Mouse (Mus musculus): ENCODE measurements around the gene 9430015G10Rik. TPM values are rescaled to one million over a fixed set of nuclear protein-coding genes. Genes with fewer than 3 reads are reported as not detected.

The 9430015G10Rik gene
- total RNA-seq, 2 experiments from 2014 or later = 24.7 to 32.2 TPM

DNA sequence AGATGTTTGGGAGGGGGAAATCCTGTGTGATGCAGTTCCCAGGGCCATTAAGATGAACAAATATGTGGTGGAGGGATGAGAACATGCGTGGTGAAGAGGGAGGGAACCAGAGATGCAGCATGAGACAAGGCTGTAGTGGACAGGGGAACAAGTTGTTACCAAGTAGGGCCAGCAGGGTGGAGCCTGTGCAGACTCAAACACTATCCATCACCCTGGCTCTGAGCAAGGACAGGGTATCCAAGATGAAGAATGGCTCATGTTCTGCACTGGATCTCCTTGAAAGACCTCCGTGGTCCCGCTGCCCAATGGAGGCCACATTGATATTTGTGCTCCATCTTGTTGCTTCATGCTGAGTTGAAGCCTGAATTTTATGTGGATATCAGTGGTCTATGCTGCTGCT is 45.0 kb downstream of the 9430015G10Rik start:
- ATAC-seq (replicated peaks; ENCODE audit: poor library complexity, severe bottlenecking) = no peak

DNA sequence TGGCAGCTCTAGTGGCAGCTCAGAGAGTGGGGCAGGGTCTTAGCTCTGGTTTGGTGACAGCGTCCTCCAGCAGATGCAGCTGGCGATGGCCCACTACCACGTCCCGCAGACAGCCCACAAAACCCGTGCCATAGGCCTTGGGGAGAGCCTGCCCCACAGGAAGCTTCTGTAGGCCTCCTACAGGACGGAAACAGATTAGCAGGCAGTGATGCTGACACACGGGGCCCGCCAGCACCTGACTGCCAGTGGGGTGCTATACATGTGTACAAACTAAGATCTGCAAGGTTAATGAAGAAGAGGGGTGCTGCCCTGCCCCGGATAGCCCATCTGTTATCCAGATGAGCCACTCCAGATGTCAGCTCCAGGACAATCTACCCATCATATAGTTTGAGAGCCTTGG is 56.7 kb downstream of the 9430015G10Rik start:
- peak; percentile 33; the same call in 1 of the 2 replicates for ATAC-seq (replicated peaks; ENCODE audit: poor library complexity, severe bottlenecking)

DNA sequence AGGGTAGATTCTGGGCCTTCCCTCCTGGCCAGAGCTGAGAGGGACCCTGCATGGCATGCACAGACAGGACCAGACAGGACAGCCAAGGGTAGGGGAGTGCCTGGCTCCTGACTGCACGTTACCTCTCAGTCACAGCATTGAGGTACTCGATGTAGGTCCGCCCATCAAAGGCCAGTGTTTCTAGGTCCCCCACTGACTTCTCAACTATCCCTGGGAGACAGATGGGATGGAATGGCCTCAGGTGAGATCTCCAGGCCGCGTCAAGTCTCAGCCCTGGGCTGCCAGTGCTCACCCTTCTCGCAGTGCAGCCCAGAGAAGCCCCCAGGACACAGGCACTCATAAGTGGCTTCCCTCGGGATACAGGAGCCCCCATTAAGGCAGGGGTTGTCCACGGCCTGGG is 58.8 kb downstream of the 9430015G10Rik start:
- no peak for ATAC-seq (replicated peaks; ENCODE audit: poor library complexity, severe bottlenecking)

DNA sequence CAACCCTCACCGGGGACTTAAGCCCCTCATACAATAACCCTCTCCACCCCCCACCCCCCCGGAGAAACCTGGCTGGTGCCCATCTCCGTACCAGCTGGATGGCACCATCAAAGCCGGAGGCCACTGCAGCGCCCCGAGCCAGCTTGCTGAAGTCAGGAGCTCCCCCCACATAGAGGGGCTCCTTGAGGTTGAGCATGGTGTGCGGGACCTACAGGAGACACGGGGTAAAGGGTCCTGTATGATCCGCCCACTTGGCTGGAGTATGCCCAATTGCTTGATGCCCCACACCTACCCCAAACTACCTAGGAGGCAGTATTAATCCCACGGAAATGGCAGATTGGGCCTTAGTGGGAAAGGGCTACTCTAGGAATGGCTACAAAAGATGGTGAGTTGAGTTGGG is 59.3 kb downstream of the 9430015G10Rik start:
- ATAC-seq (replicated peaks; ENCODE audit: poor library complexity, severe bottlenecking) = no peak

DNA sequence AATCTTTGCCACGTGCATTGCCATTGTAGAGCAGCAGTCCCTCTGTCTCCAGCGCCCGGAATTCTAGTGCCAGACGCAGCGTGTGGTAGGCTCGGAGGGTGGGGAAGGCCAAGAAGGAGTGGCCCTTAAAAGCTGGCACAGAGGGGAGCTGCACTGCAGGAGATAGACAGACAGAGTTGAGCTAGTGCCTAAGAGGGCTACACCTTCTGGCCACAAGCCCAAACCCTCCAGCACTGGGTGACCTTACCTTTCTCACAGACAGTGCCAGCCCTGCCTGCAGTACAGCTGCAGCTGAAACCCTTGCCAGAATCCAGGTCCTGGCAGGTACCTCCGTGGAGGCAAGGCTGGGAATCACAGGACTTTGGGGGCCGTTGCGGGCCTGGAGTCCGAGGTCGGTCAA is 62.0 kb downstream of the 9430015G10Rik start:
- ATAC-seq (replicated peaks; ENCODE audit: poor library complexity, severe bottlenecking) = no peak

Other genes starting within 250 kb of the 9430015G10Rik start
- gene Tas1r3, start 246.6 kb upstream of the 9430015G10Rik start, total RNA-seq (2014; fragmentation: Nextera tagmentation) = 1.5 TPM in 1 of 2 replicates, not detected in the other
- gene Tas1r3, start 246.6 kb upstream of the 9430015G10Rik start, total RNA-seq (2017) = 0.30 and 0.93 TPM in 2 replicates
- 9.4 and 16.7 TPM in 2 replicates for gene Cptp, start 240.5 kb upstream of the 9430015G10Rik start, total RNA-seq (2014; fragmentation: Nextera tagmentation)
- gene Cptp, start 240.5 kb upstream of the 9430015G10Rik start, total RNA-seq (2017) = 7.0 and 7.8 TPM in 2 replicates
- gene Ints11, start 240.4 kb upstream of the 9430015G10Rik start, total RNA-seq (2014; fragmentation: Nextera tagmentation) = 49.0 and 64.7 TPM in 2 replicates
- 34.7 and 37.9 TPM in 2 replicates for gene Ints11, start 240.4 kb upstream of the 9430015G10Rik start, total RNA-seq (2017)
- gene Pusl1, start 218.2 kb upstream of the 9430015G10Rik start, total RNA-seq (2014; fragmentation: Nextera tagmentation) = 21.2 and 29.3 TPM in 2 replicates
- gene Pusl1, start 218.2 kb upstream of the 9430015G10Rik start, total RNA-seq (2017) = 41.8 and 48.6 TPM in 2 replicates
- 10.7 and 23.1 TPM in 2 replicates for gene Acap3, start 218.2 kb upstream of the 9430015G10Rik start, total RNA-seq (2014; fragmentation: Nextera tagmentation)
- 6.0 and 6.1 TPM in 2 replicates for gene Acap3, start 218.2 kb upstream of the 9430015G10Rik start, total RNA-seq (2017)
- 68.8 and 78.6 TPM in 2 replicates for gene Ube2j2, start 166.2 kb upstream of the 9430015G10Rik start, total RNA-seq (2014; fragmentation: Nextera tagmentation)
- gene Ube2j2, start 166.2 kb upstream of the 9430015G10Rik start, total RNA-seq (2017) = 81.6 and 84.8 TPM in 2 replicates
- gene C1qtnf12, start 147.7 kb upstream of the 9430015G10Rik start, total RNA-seq (2014; fragmentation: Nextera tagmentation) = 15.4 and 32.2 TPM in 2 replicates
- gene C1qtnf12, start 147.7 kb upstream of the 9430015G10Rik start, total RNA-seq (2017) = 10.6 and 11.0 TPM in 2 replicates
- gene B3galt6, start 117.3 kb upstream of the 9430015G10Rik start, total RNA-seq (2014; fragmentation: Nextera tagmentation) = 6.4 and 6.6 TPM in 2 replicates
- gene B3galt6, start 117.3 kb upstream of the 9430015G10Rik start, total RNA-seq (2017) = 10.3 and 10.7 TPM in 2 replicates
- 62.0 and 73.4 TPM in 2 replicates for gene Sdf4, start 117.1 kb upstream of the 9430015G10Rik start, total RNA-seq (2014; fragmentation: Nextera tagmentation)
- 174 and 182 TPM in 2 replicates for gene Sdf4, start 117.1 kb upstream of the 9430015G10Rik start, total RNA-seq (2017)
- 2.2 TPM in 1 of 2 replicates, not detected in the other for gene Tnfrsf4, start 96.1 kb upstream of the 9430015G10Rik start, total RNA-seq (2014; fragmentation: Nextera tagmentation)
- 1.1 TPM in 1 of 2 replicates, not detected in the other for gene Tnfrsf4, start 96.1 kb upstream of the 9430015G10Rik start, total RNA-seq (2017)
- 0.99 and 4.6 TPM in 2 replicates for gene Tnfrsf18, start 83.8 kb upstream of the 9430015G10Rik start, total RNA-seq (2014; fragmentation: Nextera tagmentation)
- 1.9 and 4.6 TPM in 2 replicates for gene Tnfrsf18, start 83.8 kb upstream of the 9430015G10Rik start, total RNA-seq (2017)
- not detected in 2 replicates for gene Ttll10, start 50.6 kb upstream of the 9430015G10Rik start, total RNA-seq (2014; fragmentation: Nextera tagmentation)
- not detected in 2 replicates for gene Ttll10, start 50.6 kb upstream of the 9430015G10Rik start, total RNA-seq (2017)
- gene Rnf223, start 20.5 kb downstream of the 9430015G10Rik start, total RNA-seq (2014; fragmentation: Nextera tagmentation) = not detected in 2 replicates
- 0.17 TPM in 1 of 2 replicates, not detected in the other for gene Rnf223, start 20.5 kb downstream of the 9430015G10Rik start, total RNA-seq (2017)
- gene Agrn, start 87.5 kb downstream of the 9430015G10Rik start, total RNA-seq (2014; fragmentation: Nextera tagmentation) = 1.1 and 8.9 TPM in 2 replicates
- 1.2 and 2.1 TPM in 2 replicates for gene Agrn, start 87.5 kb downstream of the 9430015G10Rik start, total RNA-seq (2017)
- 4.6 and 11.1 TPM in 2 replicates for gene Isg15, start 90.8 kb downstream of the 9430015G10Rik start, total RNA-seq (2014; fragmentation: Nextera tagmentation)
- gene Isg15, start 90.8 kb downstream of the 9430015G10Rik start, total RNA-seq (2017) = 1.2 TPM in 1 of 2 replicates, not detected in the other
- gene AW011738, start 93.3 kb downstream of the 9430015G10Rik start, total RNA-seq (2014; fragmentation: Nextera tagmentation) = 1.5 and 2.1 TPM in 2 replicates
- 0.26 and 0.43 TPM in 2 replicates for gene AW011738, start 93.3 kb downstream of the 9430015G10Rik start, total RNA-seq (2017)
- not detected in 2 replicates for gene Perm1, start 105.9 kb downstream of the 9430015G10Rik start, total RNA-seq (2014; fragmentation: Nextera tagmentation)
- 0.05 TPM in 1 of 2 replicates, not detected in the other for gene Perm1, start 105.9 kb downstream of the 9430015G10Rik start, total RNA-seq (2017)
- 24.3 and 36.5 TPM in 2 replicates for gene Plekhn1, start 124.9 kb downstream of the 9430015G10Rik start, total RNA-seq (2014; fragmentation: Nextera tagmentation)
- 12.2 and 13.4 TPM in 2 replicates for gene Plekhn1, start 124.9 kb downstream of the 9430015G10Rik start, total RNA-seq (2017)
- 97.3 and 108 TPM in 2 replicates for gene Noc2l, start 126.0 kb downstream of the 9430015G10Rik start, total RNA-seq (2014; fragmentation: Nextera tagmentation)
- gene Noc2l, start 126.0 kb downstream of the 9430015G10Rik start, total RNA-seq (2017) = 116 and 135 TPM in 2 replicates
- not detected in 2 replicates for gene Samd11, start 145.7 kb downstream of the 9430015G10Rik start, total RNA-seq (2014; fragmentation: Nextera tagmentation)
- gene Samd11, start 145.7 kb downstream of the 9430015G10Rik start, total RNA-seq (2017) = 0.15 and 0.60 TPM in 2 replicates
- gene Vmn2r-ps159, start 221.1 kb downstream of the 9430015G10Rik start, total RNA-seq (2014; fragmentation: Nextera tagmentation) = not detected in 2 replicates
- not detected in 2 replicates for gene Vmn2r-ps159, start 221.1 kb downstream of the 9430015G10Rik start, total RNA-seq (2017)